Mouse (Mus musculus) left cerebral cortex, adult 9 months (tissue): ENCODE results near the gene Fam240a.

Source experiments
- DNase-seq, 2 experiments: peaks; one replicate each; pipeline ENCODE4 v3.0.0; 2022; ENCODE audit warnings: low spot score in 2 of 2

Fam240a gene

DNA sequence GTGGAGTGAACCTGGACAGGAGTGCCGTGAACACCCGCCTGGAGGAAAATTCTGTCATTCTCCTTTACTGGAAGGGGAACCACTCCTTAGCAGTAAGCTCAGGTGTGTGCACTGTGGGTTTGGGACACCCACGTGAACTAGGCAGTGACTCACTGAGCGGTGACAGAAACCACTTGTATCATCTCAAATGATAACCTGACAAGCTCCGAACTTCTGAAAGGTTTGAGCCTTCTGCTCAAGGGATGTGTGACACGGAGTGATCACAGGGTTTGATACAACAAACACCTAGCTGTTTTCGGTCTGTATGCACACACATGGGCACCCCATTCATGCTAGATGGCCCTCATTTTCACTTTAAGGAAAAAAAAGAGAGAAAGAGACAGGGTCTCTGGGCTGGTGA lies at the start of gene Fam240a:
TSS of gene Fam240a (minus strand) at position 76 of the 400 bp plus-strand sequence.
- DNase-seq = no peak

DNA sequence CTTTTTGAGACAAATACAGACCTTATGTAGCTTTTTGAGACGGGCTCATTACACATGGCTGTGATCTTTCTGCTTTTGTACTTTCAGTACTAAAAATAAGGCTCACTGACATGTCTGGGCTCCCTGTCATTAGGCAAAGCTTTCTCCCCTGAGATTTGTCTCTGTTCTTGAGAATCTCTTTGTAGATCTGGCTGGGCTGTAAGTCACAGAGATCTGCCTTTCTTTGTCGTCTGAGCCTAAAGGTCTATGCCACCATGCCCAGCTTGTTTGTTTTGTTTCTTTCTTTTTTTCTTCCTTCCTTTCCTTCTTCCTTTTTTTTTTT lies 49.2 kb upstream of the Fam240a start:
- DNase-seq = no peak

DNA sequence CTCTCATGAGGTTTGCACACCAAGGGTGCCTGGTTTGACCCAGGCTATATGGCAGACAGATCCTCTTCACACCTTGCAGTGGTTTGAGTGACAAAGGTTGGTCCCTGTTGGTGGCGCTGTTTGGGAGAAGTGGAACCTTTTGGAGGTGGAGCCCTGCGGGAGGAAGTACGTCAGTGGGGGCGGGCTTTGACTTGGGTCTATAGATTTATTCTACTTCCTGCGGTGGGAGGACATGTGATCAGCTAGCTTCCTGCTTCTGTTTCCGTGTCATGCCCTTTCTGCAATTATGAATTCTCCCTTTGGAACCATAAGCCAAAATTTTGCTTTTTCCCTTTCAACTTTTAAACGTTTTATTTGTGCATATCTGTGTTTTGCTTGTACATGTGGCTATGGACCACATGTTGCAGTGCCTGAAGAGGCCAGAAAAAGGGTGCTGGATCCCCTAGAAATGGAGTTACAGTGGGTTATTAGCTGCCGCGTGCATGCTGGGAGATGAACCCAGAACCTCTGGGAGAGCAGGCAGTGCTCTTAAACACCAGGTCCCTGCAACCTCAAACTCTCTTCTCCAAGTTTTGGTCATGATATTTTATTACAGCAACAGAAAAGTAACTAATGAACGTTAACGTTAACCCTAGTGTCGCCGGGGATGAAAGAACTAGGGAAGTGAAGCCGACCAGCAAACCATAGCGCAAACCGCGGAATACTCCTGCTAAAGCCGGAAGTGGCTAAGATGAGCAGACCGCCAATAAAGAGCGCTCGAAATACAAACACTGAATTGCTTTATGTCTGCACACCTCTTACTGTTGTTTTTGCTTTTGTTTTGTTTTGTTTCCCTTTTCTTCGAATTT lies 48.6 kb upstream of the Fam240a start:
- DNase-seq = no peak

DNA sequence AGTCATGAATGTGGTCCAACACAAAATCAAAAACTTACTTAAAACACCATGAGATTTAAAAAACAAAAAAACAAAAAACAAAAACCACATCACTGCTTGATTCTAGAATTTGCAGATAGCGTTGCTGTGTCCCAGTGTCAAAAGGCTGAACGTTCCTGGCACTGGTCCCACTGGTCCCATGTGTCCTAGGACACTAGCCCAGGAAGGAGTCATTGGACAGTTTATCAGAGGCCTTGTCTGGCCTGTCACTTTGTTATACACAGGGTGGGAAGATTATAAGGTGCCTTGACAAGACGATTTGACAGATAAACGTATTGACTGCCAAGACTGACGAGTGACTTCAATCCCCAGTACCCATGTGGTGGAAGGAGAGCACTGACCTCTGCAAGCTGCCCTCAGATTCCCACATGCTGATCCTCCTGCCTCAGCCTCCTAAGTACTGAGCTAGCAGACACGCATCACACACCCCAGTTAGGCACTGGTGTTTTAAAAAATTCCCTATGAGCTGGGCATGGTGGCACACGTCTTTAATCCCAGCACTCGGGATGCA lies 47.0 kb upstream of the Fam240a start:
- DNase-seq = no peak

DNA sequence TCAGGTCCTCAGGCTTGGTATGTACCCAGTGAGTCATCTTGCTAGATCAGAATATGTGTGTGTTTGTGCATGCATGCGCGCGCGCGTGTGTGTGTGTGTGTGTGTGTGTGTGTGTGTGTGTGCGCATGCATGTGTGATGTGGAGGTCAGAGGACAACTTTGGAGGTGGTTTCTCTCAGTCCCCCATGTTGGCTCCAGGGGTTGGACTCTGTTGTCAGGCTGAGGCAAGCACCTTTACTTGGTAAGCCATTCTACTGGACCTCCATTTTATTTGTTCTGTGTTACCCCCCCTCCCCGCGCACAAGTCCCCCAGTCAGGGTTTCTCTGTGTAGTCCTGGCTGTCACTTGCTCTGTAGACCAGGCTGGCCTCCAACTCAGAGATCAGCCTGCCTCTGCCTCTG lies 44.7 kb upstream of the Fam240a start:
- no peak for DNase-seq

DNA sequence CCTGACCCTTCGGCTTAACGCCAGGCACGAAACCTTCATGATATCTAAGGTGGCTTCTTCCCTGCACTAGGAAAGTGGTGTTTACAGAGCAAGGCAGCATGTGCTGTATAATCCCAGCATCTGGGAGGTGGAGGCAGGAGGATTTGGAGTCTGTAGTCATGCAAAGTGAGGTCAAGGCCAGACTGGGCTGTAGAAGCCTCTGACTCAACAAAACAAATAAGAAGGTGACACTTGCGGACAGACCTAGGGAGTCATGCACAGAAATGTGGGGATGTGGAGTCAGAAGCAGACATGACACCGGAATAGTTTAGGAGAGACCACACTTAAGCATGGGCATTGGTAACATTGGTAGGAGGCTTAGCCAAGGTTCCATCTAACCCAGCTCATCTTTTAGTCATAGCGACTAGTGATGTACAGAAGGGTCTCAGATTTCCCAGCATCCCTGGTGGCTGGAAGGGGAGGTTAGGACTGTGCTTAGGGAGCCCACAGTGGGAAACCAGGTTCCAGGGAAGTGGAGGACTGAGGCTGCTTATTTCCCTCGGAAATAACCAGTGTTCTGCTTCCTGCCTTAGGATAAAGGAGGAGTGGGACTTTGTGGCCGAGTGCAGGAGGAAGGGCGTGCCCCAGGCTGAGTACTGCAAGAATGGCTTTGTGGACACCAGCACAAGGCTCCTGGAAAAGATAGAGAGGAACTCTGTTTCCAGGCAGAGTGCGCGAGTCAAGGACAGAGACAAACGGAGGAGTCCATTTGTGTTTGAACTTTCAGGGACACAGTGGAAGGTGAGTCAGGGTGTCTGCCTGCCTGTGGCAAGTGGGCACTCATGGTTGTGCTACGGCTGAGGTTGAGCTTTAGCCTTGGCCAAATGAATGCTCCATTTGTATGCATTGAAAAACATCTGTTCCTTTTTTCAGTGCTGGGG lies 43.8 kb upstream of the Fam240a start:
- no peak for DNase-seq

DNA sequence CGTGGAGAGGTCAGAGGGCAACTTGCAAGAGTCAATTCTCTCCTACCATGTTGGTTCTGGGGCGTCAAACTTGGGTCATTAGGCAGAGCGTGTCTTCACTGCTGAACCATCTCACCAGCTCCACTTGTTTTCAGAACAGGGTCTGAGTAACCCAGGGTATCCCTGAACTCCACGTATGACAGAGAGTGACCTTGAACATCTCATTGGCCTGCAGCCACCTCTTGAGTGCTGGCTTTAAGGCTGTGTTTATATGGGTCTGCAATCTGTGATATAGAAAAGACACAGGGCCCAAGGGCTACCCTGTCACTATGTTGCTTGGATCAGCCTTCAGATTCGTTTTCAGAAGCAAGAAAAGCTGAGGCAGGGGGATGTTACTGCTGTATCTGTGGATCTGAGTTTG lies 43.0 kb upstream of the Fam240a start:
- no peak for DNase-seq

DNA sequence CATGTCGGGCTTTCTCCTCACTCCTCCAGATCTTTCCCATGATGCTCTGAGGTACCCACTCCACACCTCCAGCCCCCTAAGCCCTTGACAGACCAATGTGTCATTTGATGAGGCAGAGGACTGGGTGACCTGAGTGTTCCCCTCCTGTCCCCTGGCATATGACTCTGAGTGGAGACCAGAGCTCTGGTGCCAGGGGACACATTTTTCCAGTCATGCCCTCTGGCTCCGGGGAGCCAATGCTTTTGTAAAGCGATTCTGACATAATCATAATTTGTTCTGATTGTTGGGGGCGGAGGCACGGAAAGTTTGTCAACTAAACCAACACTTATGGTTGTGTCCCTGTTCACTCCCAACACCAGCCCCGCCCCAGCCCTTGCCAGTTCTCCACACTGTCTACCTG lies 39.3 kb upstream of the Fam240a start:
- no peak for DNase-seq

DNA sequence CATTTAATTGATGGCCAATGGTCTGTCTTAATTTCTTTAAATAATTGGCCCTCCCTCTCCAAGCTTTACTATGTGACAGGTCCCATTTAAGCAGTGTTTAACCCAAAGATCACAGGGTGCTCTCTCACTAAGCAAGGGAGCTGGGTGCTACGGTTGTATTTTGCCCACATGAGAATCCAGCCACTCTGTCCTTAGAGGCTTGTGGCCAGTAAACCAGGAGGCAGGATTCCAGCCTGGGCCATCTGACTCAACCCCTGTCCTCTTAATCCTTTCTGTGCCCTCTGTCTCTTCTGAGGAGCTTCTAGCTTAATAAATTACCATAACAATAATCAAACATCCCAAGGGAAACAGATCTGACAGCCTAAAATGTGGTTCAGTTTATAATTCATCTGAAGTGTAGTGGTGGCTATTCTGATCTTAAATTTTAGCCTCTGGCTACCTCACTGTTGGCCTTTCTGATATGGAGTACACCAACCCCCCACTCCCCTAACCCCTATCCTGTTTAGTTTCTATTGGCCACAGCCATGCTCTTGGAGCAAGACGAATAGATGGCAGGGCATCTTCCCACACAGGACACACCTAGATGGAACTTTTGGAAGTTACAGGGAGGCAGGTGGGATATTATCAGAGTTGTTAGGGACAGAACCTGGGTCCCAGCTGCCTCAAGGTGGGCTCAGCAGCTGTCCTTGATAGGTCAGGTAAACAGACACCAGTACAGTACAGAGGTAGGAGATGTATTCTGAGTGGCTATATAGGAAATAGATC lies 38.2 kb upstream of the Fam240a start:
- DNase-seq = no peak

DNA sequence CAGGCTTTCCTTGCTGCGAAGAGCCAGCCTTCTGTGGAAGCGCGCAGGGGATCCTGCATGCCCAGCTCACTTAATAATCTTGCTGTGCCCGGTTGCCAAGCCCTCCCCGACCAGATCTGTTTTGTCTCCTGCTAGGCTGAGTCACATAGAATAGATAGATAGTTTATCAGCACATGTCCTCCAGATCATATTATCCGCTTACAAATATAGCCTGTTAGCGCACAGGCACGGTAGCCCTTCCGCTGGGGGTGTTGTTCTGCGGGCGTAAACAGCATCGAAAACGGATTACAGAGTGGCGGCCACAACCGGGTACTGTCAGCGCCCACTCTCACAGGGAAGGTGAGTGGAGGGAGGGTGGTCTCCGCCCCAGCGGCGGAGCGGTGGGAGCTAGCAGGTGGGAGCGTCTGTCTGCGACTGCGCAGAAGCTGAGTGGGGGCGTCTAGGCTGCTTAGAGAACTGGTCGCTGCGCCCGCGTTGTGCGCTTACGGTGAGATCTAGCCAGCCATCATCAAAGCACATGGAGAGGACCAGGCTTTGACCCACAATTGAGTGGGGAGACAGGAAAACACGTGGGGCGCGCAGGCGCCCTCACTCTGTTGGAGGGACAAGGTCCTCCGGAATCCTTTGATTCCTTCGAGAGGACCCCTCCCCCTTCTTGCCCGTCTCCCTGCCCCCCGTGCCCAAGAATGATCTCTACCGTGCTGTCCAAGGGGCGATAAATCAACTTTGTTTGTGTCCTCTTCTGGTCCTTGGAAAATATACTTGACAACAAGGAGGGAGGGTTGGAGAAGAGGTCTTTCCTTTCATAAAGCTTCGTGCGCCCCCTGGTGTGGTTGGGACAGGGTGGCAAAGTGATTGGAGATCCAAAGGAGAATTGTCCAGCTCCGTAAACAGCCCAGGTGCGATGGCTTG lies 37.1 kb upstream of the Fam240a start:
- peak in 1 of 2 experiments; percentile 76 for DNase-seq

DNA sequence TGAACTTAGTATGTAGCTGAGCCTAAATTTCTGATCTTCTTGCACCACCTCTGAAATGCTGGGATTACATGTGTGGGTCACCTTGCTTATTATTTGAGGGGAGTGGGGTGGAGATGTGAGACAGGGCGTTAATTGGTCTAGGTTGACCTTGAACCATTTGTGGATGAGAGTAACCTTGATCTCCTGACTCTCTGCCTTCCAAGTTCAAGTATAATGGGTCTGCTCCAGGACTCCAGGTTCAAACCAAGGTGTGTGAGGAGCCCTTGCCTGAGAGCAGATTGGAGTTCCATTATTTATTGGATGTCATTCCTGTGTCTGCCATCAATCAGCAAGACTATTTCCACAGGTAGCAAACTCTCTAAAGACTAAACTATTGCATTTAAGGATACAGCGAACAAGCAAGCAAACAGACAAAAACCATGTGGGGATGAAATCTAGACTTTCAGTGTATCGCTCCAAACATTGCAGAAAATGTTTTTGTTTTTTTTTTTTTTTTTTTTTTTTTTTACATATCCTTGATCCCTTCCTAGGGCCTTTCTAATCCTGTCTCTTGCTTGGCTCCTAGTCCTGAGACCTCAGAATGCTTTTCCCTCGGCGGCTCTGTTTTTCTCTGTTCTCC lies 36.4 kb upstream of the Fam240a start:
- no peak for DNase-seq

DNA sequence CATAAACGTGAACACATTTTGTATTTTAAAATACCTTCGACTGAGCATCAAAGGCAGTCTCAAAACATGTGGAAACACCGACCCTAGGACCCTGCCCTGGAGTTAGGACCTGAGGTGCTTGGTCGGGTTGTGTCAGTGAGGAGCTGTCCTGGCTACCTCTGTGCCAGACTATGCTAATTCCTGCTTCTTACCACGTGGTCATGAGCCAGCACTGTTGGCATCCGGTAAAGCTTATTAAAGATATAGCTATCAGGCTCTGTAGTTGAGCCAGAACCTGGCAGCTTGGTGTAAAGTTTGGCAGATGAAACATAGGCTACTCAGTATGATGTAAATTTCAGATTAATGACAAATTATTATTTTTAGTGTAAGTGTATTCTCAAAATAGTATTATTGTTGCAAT lies 35.7 kb upstream of the Fam240a start:
- DNase-seq = no peak

DNA sequence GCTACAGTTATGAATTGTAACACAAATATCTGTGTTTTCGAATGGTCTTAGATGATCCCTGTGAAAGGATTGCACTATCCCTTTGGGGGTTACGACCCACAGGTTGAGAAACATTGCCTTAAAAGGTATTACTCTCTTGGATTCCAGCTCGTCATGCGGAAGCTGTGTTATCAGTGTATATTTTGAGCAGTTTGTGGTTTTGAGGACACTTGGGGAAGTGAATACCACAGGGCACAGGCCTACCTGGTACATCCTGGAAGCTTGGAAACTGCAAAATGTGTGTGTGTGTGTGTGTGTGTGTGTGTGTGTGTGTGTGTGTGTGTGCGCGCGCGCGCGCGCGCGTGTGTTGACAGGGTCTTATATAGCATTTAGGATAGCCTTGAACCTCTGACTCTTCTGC lies 35.2 kb upstream of the Fam240a start:
- DNase-seq = no peak

DNA sequence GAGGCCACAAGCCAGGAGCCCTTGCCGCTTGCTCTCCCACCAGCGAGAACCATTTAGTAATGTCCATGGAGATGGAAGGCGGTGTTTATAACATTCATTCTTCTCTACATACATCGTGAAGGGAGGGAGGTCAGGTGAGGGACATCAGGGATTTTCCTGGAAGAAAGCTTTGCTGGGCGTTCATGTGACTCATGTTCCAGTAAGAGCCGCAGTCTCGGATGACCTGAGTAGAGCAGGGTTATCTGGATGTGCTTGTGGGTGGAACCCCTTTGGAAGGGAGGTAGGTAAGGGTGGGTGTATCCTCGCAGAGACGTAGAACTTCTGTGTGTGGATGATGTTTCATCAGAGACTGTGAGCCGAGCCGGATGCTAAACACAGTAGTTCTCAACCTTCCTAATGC lies 34.7 kb upstream of the Fam240a start, which contains the start of gene Lrrc2:
TSS of gene Lrrc2 (plus strand) at position 149 of the 400 bp plus-strand sequence.
- DNase-seq = no peak

DNA sequence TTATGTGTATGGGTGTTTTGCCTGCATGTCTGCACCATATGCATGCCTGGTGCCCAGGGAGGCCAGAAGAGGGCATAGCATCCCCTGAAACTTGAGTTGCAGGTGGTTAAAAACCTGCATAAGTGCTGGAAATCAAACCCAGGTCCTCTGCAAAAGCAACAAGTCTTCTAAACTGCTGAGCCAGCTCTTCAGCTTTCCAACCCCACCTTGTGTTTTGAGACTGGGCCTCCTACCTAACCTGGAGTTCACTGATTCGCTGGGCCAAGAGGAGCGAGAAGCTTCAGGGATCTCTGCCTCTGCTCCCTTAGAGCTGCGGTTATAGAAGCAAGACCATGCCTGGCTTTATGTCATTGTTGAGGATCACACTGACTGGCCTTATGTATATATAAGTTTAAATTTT lies 33.4 kb upstream of the Fam240a start:
- no peak for DNase-seq

DNA sequence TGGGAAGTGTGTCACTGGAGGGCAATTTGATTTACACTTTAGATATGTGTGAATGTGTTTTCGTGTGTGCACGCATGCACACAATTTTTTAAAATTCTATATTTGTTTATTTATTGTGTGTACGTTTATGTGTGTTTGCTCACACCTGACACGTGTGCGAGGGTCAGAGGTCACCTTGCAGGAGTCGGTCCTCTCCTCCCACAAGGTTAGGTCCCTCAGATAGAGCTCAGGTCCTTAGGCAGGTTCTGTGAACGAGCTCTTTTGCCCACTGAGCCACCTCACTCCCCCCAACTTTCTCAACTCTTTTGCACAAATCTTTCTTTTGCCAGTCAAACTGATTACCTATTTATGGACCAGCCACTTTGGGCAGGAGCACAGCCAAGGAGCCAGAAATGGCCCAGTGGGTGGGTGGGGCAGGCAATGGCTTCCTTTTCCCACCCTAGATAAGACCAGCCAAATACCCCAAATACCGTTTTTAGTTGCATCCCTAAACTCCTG lies 32.2 kb upstream of the Fam240a start:
- DNase-seq = no peak

DNA sequence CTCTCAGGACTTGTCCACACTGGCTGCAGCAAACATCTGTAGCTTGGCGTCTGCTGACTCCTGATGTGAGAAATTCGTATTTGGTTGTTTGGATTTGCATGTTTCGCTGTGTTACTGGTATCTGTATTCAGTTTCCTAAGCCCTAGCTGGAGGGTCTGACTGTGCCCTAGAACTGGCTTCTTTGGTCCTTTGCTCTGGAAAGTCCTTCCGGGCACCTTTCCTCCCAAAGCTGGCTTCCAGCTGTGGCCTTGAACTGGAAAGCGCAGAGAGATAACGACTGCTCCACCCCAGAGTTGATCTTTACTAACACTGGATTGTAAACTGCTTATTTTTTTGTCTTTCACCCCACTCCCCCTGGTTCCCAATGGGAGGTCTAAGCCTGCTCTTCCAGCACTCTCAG lies 31.2 kb upstream of the Fam240a start:
- no peak for DNase-seq

DNA sequence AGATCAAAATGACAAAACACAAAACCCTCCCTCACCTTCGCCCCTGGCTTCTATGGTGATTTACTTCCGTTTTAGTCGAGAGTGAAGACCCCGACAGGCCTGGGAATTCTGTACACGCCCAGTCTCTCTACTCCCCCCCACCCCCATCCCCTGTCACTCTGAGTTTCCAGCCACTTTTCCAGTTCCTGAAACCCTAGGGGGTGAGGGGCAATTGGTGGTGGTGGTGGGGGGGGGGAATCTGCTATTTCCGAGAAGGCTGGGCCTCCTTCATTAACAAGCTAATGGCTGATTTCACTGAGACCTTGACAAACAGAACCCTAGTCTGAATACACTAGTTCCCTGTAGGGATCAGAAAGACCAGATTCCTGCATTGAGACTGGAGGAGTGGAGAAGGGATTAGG lies 30.6 kb upstream of the Fam240a start:
- no peak for DNase-seq

DNA sequence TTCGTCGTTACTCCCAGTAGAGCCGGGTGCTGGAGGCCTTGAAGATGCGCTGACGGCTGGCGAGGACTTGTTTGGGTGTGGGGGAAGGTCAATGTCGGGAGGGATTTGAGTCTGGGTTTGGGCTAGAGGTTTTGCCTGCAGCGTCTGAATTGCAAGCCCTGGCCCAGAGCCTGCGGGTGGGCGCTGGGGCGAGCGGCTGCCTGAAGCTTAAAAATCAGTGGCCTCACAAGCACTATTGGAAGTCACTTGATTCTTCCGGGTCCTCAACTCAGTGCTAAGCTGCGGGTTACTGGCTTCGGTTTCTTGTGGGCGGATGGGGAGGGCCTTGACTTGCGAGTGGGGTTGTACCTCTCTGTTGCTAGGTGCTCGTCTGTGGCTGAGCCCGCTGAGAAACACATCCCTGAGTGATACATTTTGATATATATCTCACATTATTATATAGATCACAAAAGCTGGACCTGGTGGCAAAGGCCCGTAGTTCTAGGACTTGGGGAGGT lies 29.9 kb upstream of the Fam240a start:
- no peak for DNase-seq

DNA sequence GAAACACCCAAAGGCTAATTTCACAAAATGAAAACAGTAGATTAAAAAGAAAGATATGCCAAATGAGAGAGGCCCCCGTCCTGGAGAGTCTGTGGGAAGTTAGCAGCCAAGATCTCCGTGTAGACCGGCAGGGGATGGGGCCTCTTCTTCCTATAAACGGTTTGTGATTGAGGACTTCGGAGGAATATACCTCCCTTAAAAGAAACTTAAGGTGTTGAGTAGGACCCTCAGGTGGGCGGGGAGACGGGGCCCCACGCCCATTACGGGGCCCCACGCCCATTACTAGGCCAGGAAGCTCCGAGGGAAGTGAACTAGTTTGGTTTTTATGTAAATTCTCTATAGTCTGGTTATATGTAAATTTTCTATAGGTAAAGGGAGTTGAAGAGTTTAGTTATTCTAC lies 29.3 kb upstream of the Fam240a start, which contains the start of gene Tdgf1:
TSS of gene Tdgf1 (minus strand) at position 233 of the 400 bp plus-strand sequence.
- no peak for DNase-seq
